Mouse (Mus musculus): ENCODE data around the gene Dnah2. TPM values are rescaled to one million over a fixed set of nuclear protein-coding genes. Genes with fewer than 3 reads are reported as not detected.

Gene Dnah2
- total RNA-seq, 2 experiments from 2014 or later, result 4.6 to 5.2 TPM

GRCm38 (mm10) chr11:69581147-69581688, 32.3 kb upstream of the Dnah2 start:
- DNase-seq (ENCODE audit: low spot score in 2 of 2), result peak; percentile 90 to 95
- no peak for TF ChIP-seq CTCF (conservative IDR thresholded peaks at IDR 0.05)
- Histone ChIP-seq H3K27ac (peak overlapping the region; percentile 98), H3K4me3 (peak overlapping the region; percentile 82)

- peak overlapping the region; percentile 98 for H3K27ac ChIP-seq
- H3K4me3 ChIP-seq, result peak overlapping the region; percentile 82
- TF ChIP-seq CTCF (conservative IDR thresholded peaks at IDR 0.05), result no peak
- DNase-seq (ENCODE audit: low spot score in 2 of 2), result no peak
Measured at GRCm38 (mm10) chr11:69580572-69581146, 31.7 kb upstream of the Dnah2 start.

GRCm38 (mm10) chr11:69580091-69580514, 31.2 kb upstream of the Dnah2 start, which contains the start of the genes Wrap53 and Trp53:
TSS of gene Wrap53 (minus strand) at chr11:69580255.
TSS of gene Trp53 (plus strand) at chr11:69580359.
- Histone ChIP-seq H3K4me3 (peak within 1 kb of the TSS; percentile 94), H3K27ac (peak within 1 kb of the TSS; percentile 98)
- TF ChIP-seq CTCF (conservative IDR thresholded peaks at IDR 0.05), result no peak
- peak; percentile 88 to 93 for DNase-seq (ENCODE audit: low spot score in 2 of 2)

- peak; percentile 97 to 99 for DNase-seq (ENCODE audit: low spot score in 2 of 2)
- TF ChIP-seq CTCF (conservative IDR thresholded peaks at IDR 0.05), result peak; percentile 99
- peak overlapping the region; percentile 98 for H3K27ac ChIP-seq
- H3K4me3 ChIP-seq, result peak overlapping the region; percentile 94
Measured at GRCm38 (mm10) chr11:69579128-69580017, 30.5 kb upstream of the Dnah2 start.

- no peak for DNase-seq (ENCODE audit: low spot score in 2 of 2)
- TF ChIP-seq CTCF (conservative IDR thresholded peaks at IDR 0.05), result no peak
- Histone ChIP-seq H3K27ac (peak overlapping the region; percentile 84), H3K4me3 (peak overlapping the region; percentile 94)
Measured at GRCm38 (mm10) chr11:69578301-69578700, 29.4 kb upstream of the Dnah2 start.

GRCm38 (mm10) chr11:69576307-69576706, 27.4 kb upstream of the Dnah2 start:
- H3K4me3 ChIP-seq, result no peak overlapping the region
- H3K27ac ChIP-seq, result no peak overlapping the region
- TF ChIP-seq CTCF (conservative IDR thresholded peaks at IDR 0.05), result no peak
- DNase-seq (ENCODE audit: low spot score in 2 of 2), result no peak

- DNase-seq (ENCODE audit: low spot score in 2 of 2), result no peak
- TF ChIP-seq CTCF (conservative IDR thresholded peaks at IDR 0.05), result peak; percentile 67
- H3K27ac ChIP-seq, result no peak overlapping the region
- H3K4me3 ChIP-seq, result no peak overlapping the region
Measured at GRCm38 (mm10) chr11:69575220-69575619, 26.3 kb upstream of the Dnah2 start.

- H3K4me3 ChIP-seq, result no peak overlapping the region
- H3K27ac ChIP-seq, result peak overlapping the region; percentile 75
- TF ChIP-seq CTCF (conservative IDR thresholded peaks at IDR 0.05), result no peak
- DNase-seq (ENCODE audit: low spot score in 2 of 2), result no peak
Measured at GRCm38 (mm10) chr11:69565131-69565530, 16.2 kb upstream of the Dnah2 start.

GRCm38 (mm10) chr11:69564391-69564790, 15.5 kb upstream of the Dnah2 start:
- no peak for TF ChIP-seq CTCF (conservative IDR thresholded peaks at IDR 0.05)
- H3K4me3 ChIP-seq, result no peak overlapping the region
- peak overlapping the region; percentile 75 for H3K27ac ChIP-seq
- no peak for DNase-seq (ENCODE audit: low spot score in 2 of 2)

- no peak for TF ChIP-seq CTCF (conservative IDR thresholded peaks at IDR 0.05)
- Histone ChIP-seq H3K4me3 (no peak overlapping the region), H3K27ac (peak overlapping the region; percentile 75)
- no peak for DNase-seq (ENCODE audit: low spot score in 2 of 2)
Measured at GRCm38 (mm10) chr11:69563373-69563772, 14.5 kb upstream of the Dnah2 start.

GRCm38 (mm10) chr11:69560896-69561854, 12.3 kb upstream of the Dnah2 start:
- peak overlapping the region; percentile 98 for H3K27ac ChIP-seq
- peak; percentile 29; the same call in 1 of the 2 replicates for TF ChIP-seq CTCF (conservative IDR thresholded peaks at IDR 0.05)
- DNase-seq (ENCODE audit: low spot score in 2 of 2), result no peak
- peak overlapping the region; percentile 83 for H3K4me3 ChIP-seq
